13 mouse cellular contexts compared by ENCODE assay signal in genomic region chr7:122728846-122729245, GRCm38 (mm10). TPM values are rescaled to one million over a fixed set of nuclear protein-coding genes. Genes with fewer than 3 reads are reported as not detected.
DNase-seq lines count a peak whose midpoint lies in the region; ATAC-seq and TF ChIP-seq lines count a peak whose summit lies in the region.
"Had no signal": no experiment of that assay in that cellular context is flagged by ENCODE, and none has a peak within 500 bp of the region (broad histone marks: within the 10 kb centered on the region; RNA-seq: fewer than 3 reads in every experiment).

No protein-coding gene starts in this region.

- no peak for TF ChIP-seq CTCF in left cerebral cortex, adult 2 months (IDR thresholded peaks at IDR 0.05)
- no peak for TF ChIP-seq CTCF in brain, embryonic 14.5 days (IDR thresholded peaks at IDR 0.05; ENCODE audit: borderline replicate concordance, extremely low read depth, insufficient read depth, insufficient read length)

- intact Hi-C loops in left cerebral cortex, adult 2 months (cut with DNase I), result loop anchor here (2.0 to 5.0 kb wide), 3 partner anchors 26 to 147 kb away; partner anchors contain the start of gene Cacng3
- intact Hi-C loops in gastrocnemius, postnatal 14 days (cut with DNase I; ENCODE audit: low total_unique reads), result no loop called here

- no peak for ATAC-seq in neural tube, embryonic 15.5 days (ENCODE audit: low FRiP score)

- H3K4me3 ChIP-seq in left cerebral cortex, adult 2 months, result no peak overlapping the region
- H3K4me3 ChIP-seq in neural tube, embryonic 15.5 days (replicated peaks), result no peak overlapping the region
- H3K4me3 ChIP-seq: heart, embryonic 12.5 days; hindbrain, embryonic 12.5 days; lung, embryonic 15.5 days; neural tube, embryonic 13.5 days had no signal

- 46% methylated on average over 7 of the region's 7 CpGs for WGBS in neural tube, embryonic 15.5 days

- peaks cover 6% of the 10 kb centered on the region; the same call in 1 of the 2 replicates for H3K4me1 ChIP-seq in neural tube, embryonic 15.5 days
- H3K4me1 ChIP-seq: hindbrain, embryonic 12.5 days; lung, embryonic 15.5 days had no signal

- DNase-seq in left cerebral cortex, adult 2 months (ENCODE audit: extremely low spot score in 1 of 2, low spot score in 2 of 2), result peak; percentile 24 to 33
- no peak for DNase-seq in left cerebral cortex, adult 18-20 months (ENCODE audit: low spot score in 2 of 2)
- DNase-seq in brain, embryonic 14.5 days (ENCODE audit: low read depth), result peak; percentile 52
- peak; percentile 7 to 9 for DNase-seq in cerebellum, postnatal 36 days
- peak; percentile 55 to 64 for DNase-seq in kidney, postnatal 4 days
- no peak for DNase-seq in gastrocnemius, postnatal 14 days
- DNase-seq: thymus, postnatal 4 days had no signal

- no peaks in the 10 kb centered on the region for H3K9me3 ChIP-seq in neural tube, embryonic 15.5 days (replicated peaks)
- H3K9me3 ChIP-seq: heart, embryonic 12.5 days; hindbrain, embryonic 12.5 days; lung, embryonic 15.5 days; neural tube, embryonic 13.5 days had no signal

- H3K36me3 ChIP-seq in neural tube, embryonic 15.5 days, result no peaks in the 10 kb centered on the region
- H3K36me3 ChIP-seq: heart, embryonic 12.5 days; hindbrain, embryonic 12.5 days; lung, embryonic 15.5 days; neural tube, embryonic 13.5 days had no signal

- TF ChIP-seq POLR2A in brain, embryonic 14.5 days (IDR thresholded peaks at IDR 0.05; ENCODE audit: borderline replicate concordance, extremely low read depth, insufficient read depth, insufficient read length, poor library complexity, severe bottlenecking), result no peak

- no peak overlapping the region for H3K9ac ChIP-seq in neural tube, embryonic 15.5 days (replicated peaks)
- H3K9ac ChIP-seq: heart, embryonic 12.5 days; hindbrain, embryonic 12.5 days; lung, embryonic 15.5 days; neural tube, embryonic 13.5 days had no signal

- peak overlapping the region; percentile 83 for H3K27ac ChIP-seq in left cerebral cortex, adult 2 months
- no peak overlapping the region for H3K27ac ChIP-seq in neural tube, embryonic 15.5 days (replicated peaks)
- H3K27ac ChIP-seq: hindbrain, embryonic 12.5 days; lung, embryonic 15.5 days; neural tube, embryonic 13.5 days had no signal

- no peak overlapping the region for H3K4me2 ChIP-seq in neural tube, embryonic 15.5 days
- H3K4me2 ChIP-seq: heart, embryonic 12.5 days; hindbrain, embryonic 12.5 days; lung, embryonic 15.5 days; midbrain, embryonic 11.5 days; neural tube, embryonic 13.5 days had no signal

- no peaks in the 10 kb centered on the region for H3K27me3 ChIP-seq in neural tube, embryonic 15.5 days (replicated peaks)
- H3K27me3 ChIP-seq: heart, embryonic 12.5 days; hindbrain, embryonic 12.5 days; lung, embryonic 15.5 days; neural tube, embryonic 13.5 days had no signal

RNA-seq across cellular contexts. Expression of gene Cacng3, which starts 58.6 kb away (rescaled TPM):
- total RNA-seq in left cerebral cortex, adult 2 months (2021), result 100 to 1,000 TPM; 139 to 151 TPM
- total RNA-seq in left cerebral cortex, adult 18-20 months (2021), result 100 to 1,000 TPM; 133 to 144 TPM
- polyA plus RNA-seq in brain, embryonic 14.5 days (2012; rRNA removed), result 4.8 and 10.4 TPM in 2 replicates
- total RNA-seq in gastrocnemius, postnatal 14 days (2021), result under 1 TPM in 1 of 2 experiments, not detected in 1; 0.11 TPM
- 31.3 and 34.6 TPM in 2 replicates for polyA plus RNA-seq in neural tube, embryonic 15.5 days (2015; fragmentation: Nextera tagmentation; extraction: Ambion mirVana)
- polyA plus RNA-seq: heart, embryonic 12.5 days had no signal

Comparison
In these comparisons a context has a peak if more than half of its experiments do, and no peak if none do; other contexts are left out.
1. DNase-seq: peak in left cerebral cortex, adult 2 months (2 of 2), brain, embryonic 14.5 days (single experiment), cerebellum, postnatal 36 days (2 of 2) and kidney, postnatal 4 days (2 of 2); none in left cerebral cortex, adult 18-20 months (0 of 2) and gastrocnemius, postnatal 14 days (single experiment).
2. RNA of gene Cacng3, which starts 58.6 kb away (total RNA-seq): 139 to 151 TPM in left cerebral cortex, adult 2 months and 133 to 144 TPM in left cerebral cortex, adult 18-20 months; 0.11 TPM in gastrocnemius, postnatal 14 days; every median in the first group is over 100 times any median in the second.